Mouse (Mus musculus) myocyte (in vitro differentiated cells): ENCODE results near the gene Dpf2. TPM values are rescaled to one million over a fixed set of nuclear protein-coding genes. Genes with fewer than 3 reads are reported as not detected.

Source experiments
- H3K27me3 ChIP-seq: one replicate; pipeline ENCODE4 v1.6.1; 2011; ENCODE audit not compliant: control insufficient read depth, insufficient read depth, insufficient read length
- H3K36me3 ChIP-seq: one replicate; pipeline ENCODE4 v1.6.1; 2011; ENCODE audit not compliant: control insufficient read depth, insufficient read depth
- H3K4me2 ChIP-seq: one replicate; pipeline ENCODE4 v1.6.1; 2011; ENCODE audit warnings: low read depth, control low read depth
- H3K4me3 ChIP-seq: one replicate; pipeline ENCODE4 v1.5.1; 2011; ENCODE audit warnings: mild to moderate bottlenecking, control low read depth, moderate library complexity
- H3K79me2 ChIP-seq: one replicate; pipeline ENCODE4 v1.6.1; 2011; ENCODE audit not compliant: control insufficient read depth, insufficient read depth
- H3ac ChIP-seq: one replicate; pipeline ENCODE4 v1.6.1; 2011; ENCODE audit not compliant: control insufficient read depth, insufficient read length
- CEBPB ChIP-seq: IDR thresholded peaks from 2 replicates; pipeline ENCODE4 v1.6.1; 2011; ENCODE audit warnings: mild to moderate bottlenecking, moderate library complexity; ENCODE audit not compliant: poor library complexity, insufficient read depth, severe bottlenecking
- E2F4 ChIP-seq: IDR thresholded peaks from one replicate; pipeline ENCODE4 v1.6.1; 2011; ENCODE audit warnings: mild to moderate bottlenecking, control low read depth, moderate library complexity; ENCODE audit not compliant: insufficient read depth
- MAX ChIP-seq: IDR thresholded peaks from one replicate; pipeline ENCODE4 v1.6.1; 2011; ENCODE audit warnings: low read depth, mild to moderate bottlenecking, control low read depth
- MYOD1 ChIP-seq, 3 experiments: IDR thresholded peaks; one replicate each; pipeline ENCODE4 v1.6.1; 2011; ENCODE audit warnings: control low read depth in 2 of 3, low read depth in 2 of 3, mild to moderate bottlenecking in 2 of 3, moderate library complexity in 1 of 3; ENCODE audit not compliant: insufficient read length in 2 of 3, control insufficient read depth in 1 of 3
- MYOG ChIP-seq, 3 experiments: IDR thresholded peaks; one replicate each; pipeline ENCODE4 v1.6.1; 2011; ENCODE audit warnings: control low read depth in 2 of 3, low read depth in 2 of 3, mild to moderate bottlenecking in 2 of 3; ENCODE audit not compliant: insufficient read length in 2 of 3, control insufficient read depth in 1 of 3, insufficient read depth in 1 of 3
- POLR2A ChIP-seq: IDR thresholded peaks from one replicate; pipeline ENCODE4 v1.6.1; 2011; ENCODE audit warnings: low read depth, mild to moderate bottlenecking, control low read depth, moderate library complexity; ENCODE audit not compliant: insufficient read length
- POLR2AphosphoS2 ChIP-seq: IDR thresholded peaks from one replicate; pipeline ENCODE4 v1.6.1; 2011; ENCODE audit warnings: low read depth, control low read depth; ENCODE audit not compliant: insufficient read length
- REST ChIP-seq: IDR thresholded peaks from one replicate; pipeline ENCODE4 v1.6.1; 2011; ENCODE audit warnings: mild to moderate bottlenecking, control low read depth, moderate library complexity; ENCODE audit not compliant: insufficient read depth, insufficient read length
- SRF ChIP-seq: IDR thresholded peaks from one replicate; pipeline ENCODE4 v1.6.1; 2011; ENCODE audit warnings: low read depth; ENCODE audit not compliant: control insufficient read depth, insufficient read length
- TCF12 ChIP-seq: IDR thresholded peaks from one replicate; pipeline ENCODE4 v1.6.1; 2011; ENCODE audit warnings: mild to moderate bottlenecking, control low read depth; ENCODE audit not compliant: poor library complexity, insufficient read depth, severe bottlenecking
- TCF3 ChIP-seq: IDR thresholded peaks from one replicate; pipeline ENCODE4 v1.6.1; 2011; ENCODE audit warnings: low read depth, control low read depth; ENCODE audit not compliant: insufficient read length
- USF1 ChIP-seq: IDR thresholded peaks from one replicate; pipeline ENCODE4 v1.6.1; 2011; ENCODE audit warnings: low read depth, mild to moderate bottlenecking, control low read depth, moderate library complexity
- polyA plus RNA-seq: library from polyadenylated mRNA; unstranded; fragments of >200 nt; fragmentation: generic; extraction: Trizol; gene quantifications from one replicate; pipeline ENCODE4 v1.2.1, GENCODE M21; 2012; ENCODE audit warnings: missing spikeins

Gene Dpf2
- polyA plus RNA-seq, 1 experiment: 78.5 TPM

GRCm38 (mm10) chr19:5940656-5941055, 27.8 kb upstream of the Dpf2 start:
- no peak overlapping the region for H3K4me3 ChIP-seq
- H3K36me3 ChIP-seq: no peaks in the 10 kb centered on the region
- H3ac ChIP-seq: no peak overlapping the region
- H3K4me2 ChIP-seq: peak overlapping the region; percentile 61
- no peak for TF ChIP-seq E2F4
- TF ChIP-seq REST: no peak
- no peak for TF ChIP-seq CEBPB
- H3K27me3 ChIP-seq: no peaks in the 10 kb centered on the region
- no peaks in the 10 kb centered on the region for H3K79me2 ChIP-seq

GRCm38 (mm10) chr19:5940173-5940572, 27.4 kb upstream of the Dpf2 start:
- TF ChIP-seq TCF12: no peak
- TF ChIP-seq SRF: no peak
- peak in 2 of 3 experiments; percentile 68 to 87 for TF ChIP-seq MYOG (IDR thresholded peaks at IDR 0.05; ENCODE audit: control insufficient read depth in 1 of 3, insufficient read depth in 1 of 3, insufficient read length in 2 of 3, low read depth in 2 of 3)
- peak; percentile 11 for TF ChIP-seq POLR2A
- TF ChIP-seq POLR2AphosphoS2: no peak
- no peak for TF ChIP-seq USF1
- TF ChIP-seq MAX: no peak
- TF ChIP-seq TCF3: no peak
- TF ChIP-seq MYOD1 (IDR thresholded peaks at IDR 0.05; ENCODE audit: control insufficient read depth in 1 of 3, insufficient read length in 2 of 3, low read depth in 2 of 3): peak in 2 of 3 experiments; percentile 51 to 83
- no peak overlapping the region for H3K4me3 ChIP-seq
- H3K27me3 ChIP-seq: no peaks in the 10 kb centered on the region

GRCm38 (mm10) chr19:5939715-5940114, 26.9 kb upstream of the Dpf2 start:
- no peaks in the 10 kb centered on the region for H3K36me3 ChIP-seq
- no peaks in the 10 kb centered on the region for H3K27me3 ChIP-seq
- H3ac ChIP-seq: no peak overlapping the region
- no peak overlapping the region for H3K4me3 ChIP-seq
- TF ChIP-seq E2F4 (no peak), POLR2AphosphoS2 (no peak), SRF (no peak), TCF3 (no peak), TCF12 (no peak), MYOD1 (IDR thresholded peaks at IDR 0.05; ENCODE audit: control insufficient read depth in 1 of 3, insufficient read length in 2 of 3, low read depth in 2 of 3) (no peak), MYOG (IDR thresholded peaks at IDR 0.05; ENCODE audit: control insufficient read depth in 1 of 3, insufficient read depth in 1 of 3, insufficient read length in 2 of 3, low read depth in 2 of 3) (no peak), USF1 (no peak), MAX (no peak), REST (no peak), POLR2A (no peak), CEBPB (no peak)
- H3K79me2 ChIP-seq: no peaks in the 10 kb centered on the region
- peak overlapping the region; percentile 62 for H3K4me2 ChIP-seq

More at GRCm38 (mm10) chr19:5940173-5940572, 27.4 kb upstream of the Dpf2 start:
- Histone ChIP-seq H3K4me2 (peak overlapping the region; percentile 62), H3K36me3 (no peaks in the 10 kb centered on the region), H3ac (no peak overlapping the region), H3K79me2 (no peaks in the 10 kb centered on the region)

- H3K4me3 ChIP-seq: no peak overlapping the region
- no peak overlapping the region for H3K4me2 ChIP-seq
- H3ac ChIP-seq: no peak overlapping the region
- no peaks in the 10 kb centered on the region for H3K79me2 ChIP-seq
- H3K27me3 ChIP-seq: no peaks in the 10 kb centered on the region
- no peak for TF ChIP-seq TCF12
- TF ChIP-seq SRF: no peak
- TF ChIP-seq MYOG (IDR thresholded peaks at IDR 0.05; ENCODE audit: control insufficient read depth in 1 of 3, insufficient read depth in 1 of 3, insufficient read length in 2 of 3, low read depth in 2 of 3): no peak
- no peak for TF ChIP-seq E2F4
- TF ChIP-seq TCF3: no peak
- TF ChIP-seq REST: no peak
- no peak for TF ChIP-seq POLR2AphosphoS2
- no peak for TF ChIP-seq MYOD1 (IDR thresholded peaks at IDR 0.05; ENCODE audit: control insufficient read depth in 1 of 3, insufficient read length in 2 of 3, low read depth in 2 of 3)
- no peak for TF ChIP-seq CEBPB
- no peak for TF ChIP-seq MAX
- TF ChIP-seq POLR2A: no peak
- no peak for TF ChIP-seq USF1
- no peaks in the 10 kb centered on the region for H3K36me3 ChIP-seq
Observed at GRCm38 (mm10) chr19:5938516-5938915, 25.7 kb upstream of the Dpf2 start.

- Histone ChIP-seq H3K27me3 (no peaks in the 10 kb centered on the region), H3K36me3 (no peaks in the 10 kb centered on the region), H3ac (no peak overlapping the region), H3K4me2 (no peak overlapping the region), H3K79me2 (no peaks in the 10 kb centered on the region), H3K4me3 (no peak overlapping the region)
- no peak for TF ChIP-seq TCF12
- TF ChIP-seq MYOD1 (IDR thresholded peaks at IDR 0.05; ENCODE audit: control insufficient read depth in 1 of 3, insufficient read length in 2 of 3, low read depth in 2 of 3): no peak
- TF ChIP-seq MAX: no peak
- no peak for TF ChIP-seq POLR2AphosphoS2
- TF ChIP-seq REST: no peak
- TF ChIP-seq USF1: no peak
- TF ChIP-seq E2F4: no peak
- TF ChIP-seq SRF: no peak
- TF ChIP-seq TCF3: no peak
- TF ChIP-seq POLR2A: no peak
- no peak for TF ChIP-seq MYOG (IDR thresholded peaks at IDR 0.05; ENCODE audit: control insufficient read depth in 1 of 3, insufficient read depth in 1 of 3, insufficient read length in 2 of 3, low read depth in 2 of 3)
- TF ChIP-seq CEBPB: no peak
Observed at GRCm38 (mm10) chr19:5937836-5938406, 25.1 kb upstream of the Dpf2 start.
